Mouse (Mus musculus): ENCODE results near the gene Aen. TPM values are rescaled to one million over a fixed set of nuclear protein-coding genes. Genes with fewer than 3 reads are reported as not detected.

Gene Aen
- total RNA-seq, 4 experiments from 2014 or later: 20.1 to 24.7 (median 21.9) TPM

DNA sequence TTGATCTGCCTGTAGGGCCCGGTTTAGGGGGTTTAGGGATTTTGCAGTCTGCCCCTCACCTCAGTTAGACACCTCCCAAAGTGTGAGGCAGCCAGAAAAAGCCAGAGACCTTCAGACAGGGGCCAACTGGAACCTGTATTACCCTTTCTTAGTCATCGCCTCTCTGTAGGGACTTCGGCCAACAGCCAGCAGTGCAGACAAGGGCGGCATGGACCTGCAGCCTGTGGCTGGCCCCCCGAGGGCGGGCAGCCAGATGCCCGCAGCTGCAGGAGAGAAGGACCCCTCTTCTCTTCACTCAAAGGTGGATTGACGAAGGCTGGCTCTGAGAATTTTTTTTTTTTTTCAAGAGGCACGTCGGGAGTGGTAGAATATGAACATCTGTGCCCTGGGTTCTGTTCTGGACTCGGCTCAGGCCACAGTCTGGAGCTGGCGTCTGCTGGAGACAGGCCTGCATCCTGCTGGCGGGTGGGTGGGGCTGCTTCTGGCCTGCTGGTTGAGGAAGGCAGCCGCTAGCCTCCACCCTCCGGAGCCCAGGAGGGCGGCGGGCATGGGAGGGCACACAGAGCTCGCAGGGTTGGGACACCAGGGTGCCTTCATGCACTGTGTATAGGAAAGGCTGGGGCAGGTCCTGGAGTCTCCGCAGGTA lies 43.4 kb downstream of the Aen start:
- DNase-seq (ENCODE audit: low spot score in 2 of 2): no peak

DNA sequence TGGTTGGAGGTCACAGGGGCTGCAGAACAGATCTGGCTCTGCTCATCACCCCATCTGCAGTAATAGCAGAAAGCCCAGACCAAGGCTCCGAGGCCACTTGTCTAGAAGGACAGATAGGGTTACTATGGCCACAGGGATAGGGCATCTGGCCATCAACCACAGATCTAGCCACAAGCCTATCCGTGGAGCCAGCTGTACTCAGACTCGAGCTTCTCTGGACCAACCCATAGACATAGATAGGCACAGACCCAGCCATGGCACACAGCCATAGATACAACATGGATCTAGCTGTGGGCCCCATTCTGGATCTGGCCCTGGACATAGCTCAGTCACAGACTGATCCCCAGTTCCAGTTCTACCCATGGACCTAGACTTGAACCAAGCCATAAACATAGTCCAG lies 45.3 kb downstream of the Aen start:
- no peak for DNase-seq (ENCODE audit: low spot score in 2 of 2)

DNA sequence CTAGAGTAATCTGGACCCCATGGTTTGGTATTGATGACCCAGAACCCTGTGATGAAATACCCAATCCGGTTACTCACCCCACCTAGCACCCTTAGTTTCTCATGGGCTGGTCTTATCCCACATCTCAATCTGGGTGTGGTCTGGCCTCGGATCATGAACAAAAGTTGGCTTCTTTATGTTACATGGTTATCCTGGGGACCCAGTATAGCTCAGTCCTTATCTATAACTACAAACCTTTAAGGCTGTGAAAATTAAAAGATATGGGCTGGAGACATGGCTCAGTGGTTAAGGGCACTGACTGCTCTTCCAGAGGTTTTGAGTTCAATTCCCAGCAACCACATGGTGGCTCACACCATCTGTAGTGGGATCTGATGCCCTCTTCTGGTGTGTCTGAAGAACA lies 46.9 kb downstream of the Aen start:
- DNase-seq (ENCODE audit: low spot score in 2 of 2): no peak

DNA sequence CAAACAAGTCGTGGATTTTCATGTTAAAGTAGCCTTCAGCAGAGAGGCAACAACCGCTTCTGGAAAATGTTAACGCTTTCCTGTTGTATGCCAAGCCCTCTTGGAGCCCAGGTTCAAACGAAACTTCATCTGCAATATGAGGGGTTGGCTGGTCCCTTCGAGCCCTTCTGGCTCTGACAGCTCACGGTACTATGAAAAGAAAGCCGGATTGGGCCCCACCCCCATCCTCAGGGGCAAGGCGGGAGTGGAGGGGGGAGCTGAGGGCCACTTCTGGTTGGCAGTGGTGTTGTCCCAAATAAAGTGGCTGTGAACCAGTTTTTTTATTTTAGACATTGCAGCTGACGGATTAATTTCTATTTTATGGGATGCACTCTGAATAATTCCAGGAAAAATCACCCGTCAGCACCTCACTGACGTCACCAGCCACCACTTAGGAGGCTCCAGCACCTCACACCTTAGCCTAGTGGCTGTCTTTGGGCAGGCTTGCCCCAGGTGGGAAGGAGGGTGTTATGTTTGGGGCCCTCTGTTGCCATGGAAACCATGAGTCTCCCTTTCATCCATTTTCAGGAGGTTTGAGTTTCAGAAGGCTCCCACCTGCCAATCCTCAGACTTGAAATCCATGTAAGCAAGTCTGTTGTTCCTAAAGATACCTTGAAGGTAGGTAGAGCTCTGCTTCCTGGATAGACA lies 58.4 kb downstream of the Aen start:
- DNase-seq (ENCODE audit: low spot score in 2 of 2): no peak

DNA sequence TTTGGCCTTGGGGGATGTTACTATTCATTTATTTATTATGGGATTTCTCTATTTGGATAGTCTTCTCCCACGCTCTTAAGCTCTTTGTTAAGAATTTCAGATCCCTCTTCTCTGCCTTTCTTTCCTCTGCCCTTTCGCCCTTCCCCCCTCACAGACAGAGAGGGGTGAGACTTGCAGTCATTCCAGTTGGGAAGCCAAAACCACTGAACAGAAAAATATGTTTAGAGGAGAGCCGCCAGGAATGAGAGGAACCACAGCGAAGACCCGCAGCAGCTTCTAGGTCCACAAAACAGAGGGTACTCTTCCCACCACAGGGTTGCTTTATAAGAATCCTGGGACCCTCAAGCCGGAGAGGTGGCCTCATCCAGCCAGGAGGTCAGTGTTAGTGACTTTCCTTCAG lies 59.0 kb downstream of the Aen start:
- no peak for DNase-seq (ENCODE audit: low spot score in 2 of 2)

DNA sequence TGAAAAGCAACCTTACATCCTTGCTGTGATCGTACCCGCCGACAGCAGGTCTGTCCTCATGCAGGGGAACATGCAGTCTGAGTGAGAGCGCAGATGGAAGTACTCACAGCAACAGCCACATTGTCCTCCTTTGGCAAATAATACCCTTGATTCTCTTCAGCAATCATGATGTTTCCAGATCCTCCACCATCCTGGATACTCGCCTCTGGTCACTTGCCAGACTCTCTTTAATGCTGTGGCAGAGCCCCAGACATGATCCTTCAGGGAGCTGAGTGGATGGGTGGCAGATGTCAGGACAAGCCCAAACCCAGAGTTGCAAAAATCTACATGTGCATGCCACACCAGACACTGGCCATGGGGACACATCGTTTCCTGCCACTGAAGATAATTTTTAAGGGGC lies 59.4 kb downstream of the Aen start:
- DNase-seq (ENCODE audit: low spot score in 2 of 2): no peak

DNA sequence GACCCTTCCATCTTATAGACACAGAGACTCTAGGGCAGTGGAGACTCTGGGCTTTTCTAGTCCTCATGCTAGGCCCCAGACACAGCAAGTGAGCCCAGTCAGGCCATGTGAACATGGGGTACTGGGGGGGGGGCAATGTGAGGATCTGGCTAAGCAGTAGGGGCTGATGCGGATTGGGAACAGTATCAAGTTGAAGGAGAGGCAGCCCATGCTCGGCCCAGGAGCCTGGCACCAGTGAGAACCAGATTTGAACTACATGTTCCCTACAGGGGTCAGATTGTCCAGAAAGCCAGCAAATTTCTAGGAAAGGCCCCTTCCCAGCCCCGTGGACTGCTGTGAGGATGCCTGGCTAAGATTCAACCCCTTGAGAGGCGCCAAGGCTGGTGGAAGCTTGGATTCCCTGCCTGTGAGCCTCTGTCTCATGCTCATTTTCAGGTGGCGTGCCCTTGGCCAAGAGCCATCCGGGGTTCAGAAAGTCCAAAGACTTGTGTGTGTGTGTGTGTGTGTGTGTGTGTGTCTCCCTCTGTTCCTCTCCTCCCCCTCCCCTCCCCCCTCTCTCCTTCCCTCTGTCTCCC lies 62.9 kb downstream of the Aen start:
- DNase-seq (ENCODE audit: low spot score in 2 of 2): no peak

Small RNA genes lying within 50 kb of the gene (microRNA-seq; reads per million reads assigned to microRNA genes)
- 129 to 134 reads per million in 2 experiments for gene Mir7-2

Other genes starting within 250 kb of the Aen start
- 100 to 1,000 TPM; 128 to 161 (median 134) TPM for gene Ntrk3, start 157.8 kb upstream of the Aen start, total RNA-seq (2022)
- gene Mrps11, start 112.7 kb upstream of the Aen start, total RNA-seq (2022): 10 to 100 TPM; 35.1 to 41.1 (median 35.9) TPM
- gene Mrpl46, start 112.3 kb upstream of the Aen start, total RNA-seq (2022): 10 to 100 TPM; 33.7 to 37.8 (median 35.1) TPM
- gene Det1, start 48.6 kb upstream of the Aen start, total RNA-seq (2022): 1 to 10 TPM; 6.3 to 7.1 (median 6.4) TPM
- gene Isg20, start 17.6 kb downstream of the Aen start, total RNA-seq (2022): 1 to 10 TPM in 2 of 4 experiments, under 1 TPM in 1, not detected in 1; 0.57 to 1.5 (median 1.1) TPM
- 1 to 10 TPM; 3.7 to 4.7 (median 4.4) TPM for gene Acan, start 157.6 kb downstream of the Aen start, total RNA-seq (2022)
- 1 to 10 TPM; 1.2 to 2.4 (median 1.9) TPM for gene Hapln3, start 235.2 kb downstream of the Aen start, total RNA-seq (2022)

Data from left cerebral cortex, adult 8-10 months (tissue).